In the genomic region with DNA sequence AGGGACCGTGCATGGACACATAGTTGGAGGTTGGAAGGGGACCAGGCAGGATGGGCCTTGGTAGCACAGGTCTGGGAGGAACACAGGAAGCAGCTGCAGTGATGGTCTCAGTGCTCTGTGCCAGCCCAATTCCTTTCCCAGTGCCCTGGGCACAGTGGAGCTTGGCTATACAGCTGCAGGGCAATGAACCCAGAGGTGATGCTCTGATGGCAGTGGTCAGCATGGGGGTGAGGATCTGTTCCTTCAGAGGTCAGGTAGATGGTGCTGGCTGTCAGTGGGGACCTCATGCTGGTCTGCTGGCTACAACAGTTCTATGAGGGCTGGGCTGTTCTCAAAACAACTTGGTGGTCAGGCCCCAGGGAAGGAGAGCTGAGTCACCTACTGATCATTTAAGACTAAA, we compare ENCODE assay signal across 24 mouse cellular contexts.
"Had no signal": no experiment of that assay in that cellular context is flagged by ENCODE, and none has a peak within 500 bp of the region (broad histone marks: within the 10 kb centered on the region; RNA-seq: fewer than 3 reads in every experiment).

No protein-coding gene starts in this region.

- H3K4me3 ChIP-seq: gastrocnemius, adult 2 months; heart, embryonic 13.5 days; heart, embryonic 15.5 days; hindbrain, embryonic 13.5 days; hindbrain, embryonic 15.5 days; kidney, embryonic 15.5 days; limb, embryonic 13.5 days; limb, embryonic 15.5 days; liver, embryonic 12.5 days had no signal

- H3K9me3 ChIP-seq: heart, embryonic 13.5 days; heart, embryonic 15.5 days; hindbrain, embryonic 13.5 days; hindbrain, embryonic 15.5 days; kidney, embryonic 15.5 days; limb, embryonic 13.5 days; limb, embryonic 15.5 days; liver, embryonic 12.5 days had no signal

- DNase-seq: gastrocnemius, adult 2 months; gastrocnemius, postnatal 10 days; gastrocnemius, postnatal 25 days; heart, adult 18-20 months; heart, postnatal 14 days; heart, postnatal 36 days; kidney, adult 11 months; kidney, adult 2 months; kidney, adult 9 months; kidney, postnatal 14 days; kidney, postnatal 36 days; layer of hippocampus, adult 9-11 months; layer of hippocampus, postnatal 36 days; left cerebral cortex, postnatal 4 days had no signal

- H3K4me1 ChIP-seq: heart, embryonic 13.5 days; heart, embryonic 15.5 days; hindbrain, embryonic 13.5 days; hindbrain, embryonic 15.5 days; kidney, embryonic 15.5 days; limb, embryonic 13.5 days; limb, embryonic 15.5 days; liver, embryonic 12.5 days had no signal

- H3K36me3 ChIP-seq: heart, embryonic 13.5 days; heart, embryonic 15.5 days; hindbrain, embryonic 13.5 days; hindbrain, embryonic 15.5 days; kidney, embryonic 15.5 days; limb, embryonic 13.5 days; limb, embryonic 15.5 days; liver, embryonic 12.5 days had no signal

- ATAC-seq: hindbrain, postnatal 0 days; intestine, embryonic 16.5 days; liver, embryonic 12.5 days had no signal

- H3K27me3 ChIP-seq: heart, embryonic 13.5 days; heart, embryonic 15.5 days; hindbrain, embryonic 13.5 days; hindbrain, embryonic 15.5 days; kidney, embryonic 15.5 days; limb, embryonic 13.5 days; limb, embryonic 15.5 days; liver, embryonic 12.5 days had no signal
